Mouse (Mus musculus): ENCODE measurements around the gene Zfp663. TPM values are rescaled to one million over a fixed set of nuclear protein-coding genes. Genes with fewer than 3 reads are reported as not detected.

Zfp663 gene
- polyA plus RNA-seq, 2 experiments: 0.03 to 0.08 TPM

DNA sequence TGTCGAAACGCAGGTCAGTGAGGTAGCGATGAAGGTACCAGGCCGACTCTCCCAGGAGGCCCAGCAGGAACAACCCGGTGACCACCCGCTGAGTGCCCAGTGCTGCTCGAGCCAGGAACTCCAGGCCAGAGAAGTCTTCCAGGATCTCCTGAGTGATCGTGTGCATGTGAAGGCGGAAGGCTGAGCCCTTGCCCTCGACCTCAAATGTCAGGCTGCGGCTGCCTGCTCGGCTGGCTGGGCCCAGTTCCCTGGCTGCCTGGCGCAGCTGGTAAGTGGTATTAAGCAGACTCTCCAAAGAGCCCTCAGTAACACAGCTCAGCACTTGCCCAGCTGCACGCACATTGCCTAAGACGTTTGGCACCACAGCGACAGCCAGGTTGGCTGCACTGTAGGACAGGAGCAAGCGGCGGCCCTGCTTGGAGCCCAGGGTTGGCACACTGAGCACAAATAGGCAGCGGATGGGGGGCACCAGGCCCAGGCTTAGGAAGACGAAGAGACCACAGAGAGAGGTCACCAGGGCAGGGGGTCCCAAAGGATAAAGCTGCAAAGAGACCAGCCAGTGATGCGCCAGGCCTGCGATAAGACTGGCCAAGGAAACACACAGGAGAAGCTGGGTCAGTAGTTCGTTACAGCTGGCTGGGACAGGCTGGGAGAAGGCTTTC is 29.1 kb upstream of the Zfp663 start:
- Histone ChIP-seq H3K27ac (no peak overlapping the region), H3K4me3 (ENCODE audit: insufficient read depth in 1 of 2, low read depth in 2 of 2, low read length in 2 of 2) (no peak overlapping the region), H3K9me3 (ENCODE audit: control insufficient read depth, low read length) (no peaks in the 10 kb centered on the region), H3K27me3 (ENCODE audit: control insufficient read depth, insufficient read depth, low read length) (no peaks in the 10 kb centered on the region), H3K4me1 (replicated peaks; ENCODE audit: control insufficient read depth in 2 of 2, insufficient read depth in 2 of 2, low read length in 1 of 2) (peaks cover 0 to 5% of the 10 kb centered on the region in 2 experiments; a peak in 1 of 4 replicates), H3K4me2 (ENCODE audit: low read depth) (no peak overlapping the region), H3K9ac (replicated peaks) (no peak overlapping the region), H3K36me3 (replicated peaks; ENCODE audit: control insufficient read depth, insufficient read depth, low read depth) (no peaks in the 10 kb centered on the region)
- ATAC-seq (ENCODE audit: insufficient read depth) (no peak), DNase-seq (ENCODE audit: low read depth in 3 of 3, low spot score in 3 of 3) (no peak)
- TF ChIP-seq CTCF (IDR thresholded peaks at IDR 0.05; ENCODE audit: low read depth): no peak
- TF ChIP-seq EP300 (IDR thresholded peaks at IDR 0.05; ENCODE audit: low read depth): no peak
- 71% methylated on average over 23 of the region's 23 CpGs for WGBS (ENCODE audit: insufficient replicate concordance)

DNA sequence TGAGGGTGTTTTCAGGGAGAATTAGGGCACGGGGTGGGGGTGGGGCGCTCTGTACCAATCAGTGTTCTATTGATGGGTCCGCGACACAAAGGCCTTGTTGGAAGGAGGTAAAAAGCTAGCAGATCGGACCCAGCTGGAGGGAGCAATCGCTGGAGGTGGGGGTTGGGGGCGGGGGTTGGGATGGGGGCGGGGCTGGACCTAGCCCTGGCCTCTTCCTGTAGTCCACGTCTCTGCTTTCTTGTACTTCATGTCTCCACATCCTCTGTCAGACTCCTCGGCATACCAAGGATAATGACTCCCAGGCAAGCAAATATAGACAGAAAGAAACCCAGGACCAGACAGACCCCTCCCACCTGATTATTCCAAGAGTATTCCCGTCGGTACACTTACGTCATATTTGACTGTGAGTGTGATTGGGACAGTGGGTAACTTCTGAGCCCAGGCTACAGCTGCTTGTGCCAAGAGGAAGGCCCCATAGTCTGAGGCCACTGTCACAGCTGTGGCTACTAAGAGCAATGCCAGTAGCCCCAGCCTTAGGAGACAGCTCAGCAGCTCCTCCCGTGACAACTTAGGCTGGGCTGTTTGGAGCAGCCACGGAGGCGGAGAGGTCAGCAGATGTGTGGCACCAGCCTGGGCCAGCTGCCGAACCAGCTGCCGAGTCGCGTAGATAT is 28.4 kb upstream of the Zfp663 start:
- no peak overlapping the region for H3K27ac ChIP-seq

GRCm38 (mm10) chr2:165392156-165392555 is 23.6 kb upstream of the Zfp663 start:
- no peak overlapping the region for H3K4me2 ChIP-seq (ENCODE audit: low read depth)
- H3K4me1 ChIP-seq (replicated peaks; ENCODE audit: control insufficient read depth in 2 of 2, insufficient read depth in 2 of 2, low read length in 1 of 2): peaks cover 0 to 2% of the 10 kb centered on the region in 2 experiments; a peak in 1 of 4 replicates
- H3K27me3 ChIP-seq (ENCODE audit: control insufficient read depth, insufficient read depth, low read length): no peaks in the 10 kb centered on the region
- no peak for TF ChIP-seq EP300 (IDR thresholded peaks at IDR 0.05; ENCODE audit: low read depth)
- no peak for TF ChIP-seq CTCF (IDR thresholded peaks at IDR 0.05; ENCODE audit: low read depth)
- H3K36me3 ChIP-seq (replicated peaks; ENCODE audit: control insufficient read depth, insufficient read depth, low read depth): no peaks in the 10 kb centered on the region
- H3K27ac ChIP-seq: no peak overlapping the region
- DNase-seq (ENCODE audit: low read depth in 3 of 3, low spot score in 3 of 3) (no peak), ATAC-seq (ENCODE audit: insufficient read depth) (no peak)
- WGBS (ENCODE audit: insufficient replicate concordance): 57% methylated on average over 4 of the region's 4 CpGs
- no peak overlapping the region for H3K4me3 ChIP-seq (ENCODE audit: insufficient read depth in 1 of 2, low read depth in 2 of 2, low read length in 2 of 2)
- H3K9ac ChIP-seq (replicated peaks): no peak overlapping the region
- H3K9me3 ChIP-seq (ENCODE audit: control insufficient read depth, low read length): no peaks in the 10 kb centered on the region

More for the DNA sequence above, 28.4 kb upstream of the Zfp663 start:
- H3K4me3 ChIP-seq (ENCODE audit: insufficient read depth in 1 of 2, low read depth in 2 of 2, low read length in 2 of 2): no peak overlapping the region
- H3K9me3 ChIP-seq (ENCODE audit: control insufficient read depth, low read length): no peaks in the 10 kb centered on the region
- no peak overlapping the region for H3K4me2 ChIP-seq (ENCODE audit: low read depth)
- H3K9ac ChIP-seq (replicated peaks): no peak overlapping the region
- 59% methylated on average over 20 of the region's 20 CpGs for WGBS (ENCODE audit: insufficient replicate concordance)
- TF ChIP-seq CTCF (IDR thresholded peaks at IDR 0.05; ENCODE audit: low read depth) (no peak), EP300 (IDR thresholded peaks at IDR 0.05; ENCODE audit: low read depth) (no peak)
- no peaks in the 10 kb centered on the region for H3K27me3 ChIP-seq (ENCODE audit: control insufficient read depth, insufficient read depth, low read length)
- H3K4me1 ChIP-seq (replicated peaks; ENCODE audit: control insufficient read depth in 2 of 2, insufficient read depth in 2 of 2, low read length in 1 of 2): peaks cover 0 to 5% of the 10 kb centered on the region in 2 experiments; a peak in 1 of 4 replicates
- ATAC-seq (ENCODE audit: insufficient read depth) (no peak), DNase-seq (ENCODE audit: low read depth in 3 of 3, low spot score in 3 of 3) (no peak)
- H3K36me3 ChIP-seq (replicated peaks; ENCODE audit: control insufficient read depth, insufficient read depth, low read depth): no peaks in the 10 kb centered on the region

DNA sequence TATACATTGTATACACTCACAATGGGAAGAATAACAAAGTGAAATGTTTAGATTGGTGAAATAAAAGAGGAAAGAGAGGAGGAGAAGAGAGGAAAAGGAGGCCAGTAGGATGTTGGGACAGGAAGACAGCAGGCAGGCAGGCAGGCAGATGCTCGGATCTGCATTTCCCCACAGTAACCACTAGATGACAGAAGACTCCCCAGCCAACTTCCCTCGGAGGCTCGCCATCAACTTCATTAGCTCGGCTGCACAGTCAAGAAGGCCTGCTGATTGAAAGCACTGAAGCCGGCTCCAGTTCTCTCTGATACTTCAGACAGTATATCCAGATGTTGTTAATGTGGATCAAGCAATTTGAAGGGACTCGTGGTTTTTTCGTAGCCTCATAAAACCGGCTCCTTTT is 23.0 kb upstream of the Zfp663 start:
- ATAC-seq (ENCODE audit: insufficient read depth): no peak
- TF ChIP-seq CTCF (IDR thresholded peaks at IDR 0.05; ENCODE audit: low read depth) (peak; percentile 74), EP300 (IDR thresholded peaks at IDR 0.05; ENCODE audit: low read depth) (no peak)
- Histone ChIP-seq H3K4me3 (ENCODE audit: insufficient read depth in 1 of 2, low read depth in 2 of 2, low read length in 2 of 2) (no peak overlapping the region), H3K4me2 (ENCODE audit: low read depth) (no peak overlapping the region), H3K27me3 (ENCODE audit: control insufficient read depth, insufficient read depth, low read length) (no peaks in the 10 kb centered on the region), H3K36me3 (replicated peaks; ENCODE audit: control insufficient read depth, insufficient read depth, low read depth) (no peaks in the 10 kb centered on the region), H3K9me3 (ENCODE audit: control insufficient read depth, low read length) (no peaks in the 10 kb centered on the region), H3K9ac (replicated peaks) (no peak overlapping the region), H3K4me1 (replicated peaks; ENCODE audit: control insufficient read depth in 2 of 2, insufficient read depth in 2 of 2, low read length in 1 of 2) (0 out of 4 replicates have a peak, but pooled peaks cover 0 to 2% of the 10 kb centered on the region in 2 experiments), H3K27ac (no peak overlapping the region)
- WGBS (ENCODE audit: insufficient replicate concordance): 14% methylated on average over 8 of the region's 8 CpGs
- no peak for DNase-seq (ENCODE audit: low read depth in 3 of 3, low spot score in 3 of 3)

DNA sequence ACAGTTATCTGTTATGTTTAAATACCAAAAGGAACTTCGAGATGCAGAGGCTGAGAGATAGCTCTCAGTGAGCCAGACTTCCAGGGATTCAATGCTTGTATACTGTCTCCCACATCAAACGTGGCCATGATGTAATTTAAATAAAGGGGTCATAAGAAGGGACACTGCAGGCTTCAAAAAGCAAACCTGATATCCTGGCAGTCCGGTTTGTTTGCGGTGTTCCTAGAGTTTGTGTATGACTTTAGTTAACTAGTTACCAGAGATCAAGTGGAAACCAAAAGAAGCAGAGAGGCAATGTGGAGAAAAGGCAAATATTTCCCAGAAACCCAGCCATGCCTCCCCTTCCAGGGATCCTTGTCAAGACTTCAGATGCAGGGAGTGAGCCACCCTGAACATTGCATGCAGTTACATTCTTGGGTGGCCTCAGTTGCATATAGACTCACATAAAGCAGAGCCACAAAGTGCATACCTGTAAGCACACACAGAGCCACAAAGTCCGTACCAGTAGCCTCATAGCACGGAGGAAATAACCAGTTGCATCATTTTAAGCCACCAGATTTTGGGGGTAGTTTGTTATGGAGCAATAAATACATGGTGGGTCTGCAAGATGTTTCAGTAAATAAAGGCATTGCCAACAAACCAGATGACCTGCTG is 20.9 kb upstream of the Zfp663 start:
- Histone ChIP-seq H3K36me3 (replicated peaks; ENCODE audit: control insufficient read depth, insufficient read depth, low read depth) (no peaks in the 10 kb centered on the region), H3K9me3 (ENCODE audit: control insufficient read depth, low read length) (no peaks in the 10 kb centered on the region), H3K4me2 (ENCODE audit: low read depth) (no peak overlapping the region), H3K27me3 (ENCODE audit: control insufficient read depth, insufficient read depth, low read length) (no peaks in the 10 kb centered on the region), H3K9ac (replicated peaks) (no peak overlapping the region), H3K4me3 (ENCODE audit: insufficient read depth in 1 of 2, low read depth in 2 of 2, low read length in 2 of 2) (no peak overlapping the region), H3K27ac (no peak overlapping the region), H3K4me1 (replicated peaks; ENCODE audit: control insufficient read depth in 2 of 2, insufficient read depth in 2 of 2, low read length in 1 of 2) (0 out of 4 replicates have a peak, but pooled peaks cover 0 to 2% of the 10 kb centered on the region in 2 experiments)
- TF ChIP-seq CTCF (IDR thresholded peaks at IDR 0.05; ENCODE audit: low read depth): no peak
- no peak for TF ChIP-seq EP300 (IDR thresholded peaks at IDR 0.05; ENCODE audit: low read depth)
- DNase-seq (ENCODE audit: low read depth in 3 of 3, low spot score in 3 of 3) (no peak), ATAC-seq (ENCODE audit: insufficient read depth) (peak; percentile 29; the same call in 1 of the 2 replicates)
- 56% methylated on average over 6 of the region's 6 CpGs for WGBS (ENCODE audit: insufficient replicate concordance)

Data from liver, embryonic 14.5 days (tissue).